Mouse (Mus musculus) kidney, embryonic 14.5 days (tissue): ENCODE measurements around the gene Scrn1. TPM values are rescaled to one million over a fixed set of nuclear protein-coding genes. Genes with fewer than 3 reads are reported as not detected.
A peak's percentile ranks its signal among the peaks of the same experiment; 100 is the strongest.

ENCODE experiments used
- ATAC-seq: fragments of 200-750 bp; cut with Nextera tagmentation; 2 replicates; pipeline ENCODE4 v1.8.0; 2017; ENCODE audit warnings: moderate number of reproducible peaks, mild to moderate bottlenecking, moderate TSS enrichment, moderate library complexity; ENCODE audit not compliant: low FRiP score, low TSS enrichment
- H3K27ac ChIP-seq: fragments of 300-500 bp; sonication (generic); 2 replicates; pipeline ENCODE4 v1.5.1; 2014; ENCODE audit warnings: low read depth, mild to moderate bottlenecking, low read length, moderate library complexity, mixed read lengths
- H3K27me3 ChIP-seq: fragments of 300-500 bp; sonication (generic); 2 replicates; pipeline ENCODE4 v1.6.1; 2014; ENCODE audit warnings: mild to moderate bottlenecking, low read length; ENCODE audit not compliant: control insufficient read depth, insufficient read depth
- H3K36me3 ChIP-seq: fragments of 300-500 bp; sonication (generic); 2 replicates; pipeline ENCODE4 v1.6.1; 2014; ENCODE audit warnings: low read length, mixed read lengths; ENCODE audit not compliant: control insufficient read depth, insufficient read depth
- H3K4me1 ChIP-seq: fragments of 300-500 bp; sonication (generic); 2 replicates; pipeline ENCODE4 v1.6.1; 2014; ENCODE audit warnings: low read length, mixed read lengths; ENCODE audit not compliant: control insufficient read depth, insufficient read depth
- H3K4me2 ChIP-seq: fragments of 300-500 bp; sonication (generic); replicated peaks from 2 replicates; pipeline ENCODE4 v1.6.1; 2014; ENCODE audit warnings: low read depth, mild to moderate bottlenecking, low read length
- H3K4me3 ChIP-seq: fragments of 300-500 bp; sonication (generic); 2 replicates; pipeline ENCODE4 v1.5.1; 2014; ENCODE audit warnings: mild to moderate bottlenecking, low read length
- H3K9ac ChIP-seq: fragments of 300-500 bp; sonication (generic); 2 replicates; pipeline ENCODE4 v1.6.1; 2014; ENCODE audit warnings: low read depth, mild to moderate bottlenecking, low read length, moderate library complexity
- H3K9me3 ChIP-seq: fragments of 300-500 bp; sonication (generic); 2 replicates; pipeline ENCODE4 v1.6.1; 2016; ENCODE audit warnings: low read length; ENCODE audit not compliant: control insufficient read depth
- WGBS: fragments of 180-500 bp; shearing (Covaris S2); extraction: QIAGEN DNeasy Blood & Tissue Kit; methylation state at CpG from one replicate; pipeline ENCODE4 v1.1.7; 2014; 5-methylcytosine and 5-hydroxymethylcytosine counted together
- polyA plus RNA-seq: library from polyadenylated mRNA; unstranded; fragments of >200 nt; fragmentation: Nextera tagmentation; extraction: Ambion mirVana; gene quantifications from 2 replicates; pipeline ENCODE4 v1.2.1, GENCODE M21; 2014

Scrn1 gene
- polyA plus RNA-seq, 1 experiment from 2014 or later: 6.3 TPM

- Histone ChIP-seq H3K27ac (peak within 1 kb of the TSS; percentile 42; the same call in 1 of the 2 replicates), H3K9me3 (no peaks in the 10 kb centered on the region), H3K4me3 (peak within 1 kb of the TSS; percentile 77), H3K36me3 (no peaks in the 10 kb centered on the region), H3K4me1 (peaks cover 15% of the 10 kb centered on the region; the same call in 1 of the 2 replicates), H3K27me3 (no peaks in the 10 kb centered on the region), H3K9ac (peak within 1 kb of the TSS; percentile 84), H3K4me2 (peak within 1 kb of the TSS; percentile 62)
- under 1% methylated on average over 45 of the region's 49 CpGs for WGBS
- ATAC-seq: peak; percentile 95
Observed at GRCm38 (mm10) chr6:54594469-54595329, 28.4 kb upstream of the Scrn1 start, which contains the start of gene Plekha8. TSS of gene Plekha8 (plus strand) at chr6:54595111.

GRCm38 (mm10) chr6:54593766-54594468, 27.6 kb upstream of the Scrn1 start:
- no peaks in the 10 kb centered on the region for H3K27me3 ChIP-seq
- no peak for ATAC-seq
- peak overlapping the region; percentile 62 for H3K4me2 ChIP-seq
- H3K4me3 ChIP-seq: peak overlapping the region; percentile 57; the same call in 1 of the 2 replicates
- WGBS: 53% methylated on average over 8 of the region's 8 CpGs
- peaks cover 15% of the 10 kb centered on the region; the same call in 1 of the 2 replicates for H3K4me1 ChIP-seq
- no peaks in the 10 kb centered on the region for H3K9me3 ChIP-seq
- H3K36me3 ChIP-seq: no peaks in the 10 kb centered on the region
- no peak overlapping the region for H3K27ac ChIP-seq
- no peak overlapping the region for H3K9ac ChIP-seq

- peak overlapping the region; percentile 57 for H3K4me3 ChIP-seq
Observed at GRCm38 (mm10) chr6:54592938-54593535, 26.7 kb upstream of the Scrn1 start.

GRCm38 (mm10) chr6:54591778-54592177, 25.5 kb upstream of the Scrn1 start:
- H3K27ac ChIP-seq: no peak overlapping the region
- no peaks in the 10 kb centered on the region for H3K36me3 ChIP-seq
- H3K9ac ChIP-seq: no peak overlapping the region
- 44% methylated on average over 6 of the region's 6 CpGs for WGBS
- peak overlapping the region; percentile 11; the same call in 1 of the 2 replicates for H3K4me3 ChIP-seq
- no peak for ATAC-seq
- H3K27me3 ChIP-seq: no peaks in the 10 kb centered on the region
- H3K4me2 ChIP-seq: peak overlapping the region; percentile 27
- peaks cover 12% of the 10 kb centered on the region; the same call in 1 of the 2 replicates for H3K4me1 ChIP-seq
- no peaks in the 10 kb centered on the region for H3K9me3 ChIP-seq

More at GRCm38 (mm10) chr6:54592938-54593535, 26.7 kb upstream of the Scrn1 start:
- under 1% methylated on average over 20 of the region's 20 CpGs for WGBS
- Histone ChIP-seq H3K4me1 (peaks cover 15% of the 10 kb centered on the region; the same call in 1 of the 2 replicates), H3K27me3 (no peaks in the 10 kb centered on the region), H3K36me3 (no peaks in the 10 kb centered on the region), H3K9me3 (no peaks in the 10 kb centered on the region), H3K9ac (peak overlapping the region; percentile 59), H3K27ac (peak overlapping the region; percentile 20; the same call in 1 of the 2 replicates), H3K4me2 (peak overlapping the region; percentile 42)
- ATAC-seq: peak; percentile 85

GRCm38 (mm10) chr6:54590691-54591090, 24.4 kb upstream of the Scrn1 start:
- H3K4me3 ChIP-seq: no peak overlapping the region
- no peaks in the 10 kb centered on the region; the same call in 1 of the 2 replicates for H3K36me3 ChIP-seq
- H3K27me3 ChIP-seq: no peaks in the 10 kb centered on the region
- no peak overlapping the region for H3K9ac ChIP-seq
- H3K4me1 ChIP-seq: peaks cover 4% of the 10 kb centered on the region; the same call in 1 of the 2 replicates
- H3K9me3 ChIP-seq: no peaks in the 10 kb centered on the region
- ATAC-seq: no peak
- H3K4me2 ChIP-seq: no peak overlapping the region
- H3K27ac ChIP-seq: no peak overlapping the region
- WGBS: 93% methylated on average over 2 of the region's 2 CpGs

GRCm38 (mm10) chr6:54588212-54588611, 21.9 kb upstream of the Scrn1 start:
- WGBS: 62% methylated on average over 1 of the region's 1 CpGs
- H3K4me1 ChIP-seq: no peaks in the 10 kb centered on the region
- no peak overlapping the region for H3K9ac ChIP-seq
- no peak overlapping the region for H3K27ac ChIP-seq
- no peak overlapping the region for H3K4me2 ChIP-seq
- ATAC-seq: no peak
- no peak overlapping the region for H3K4me3 ChIP-seq
- H3K27me3 ChIP-seq: no peaks in the 10 kb centered on the region
- peaks cover 3% of the 10 kb centered on the region; the same call in 1 of the 2 replicates for H3K36me3 ChIP-seq
- no peaks in the 10 kb centered on the region for H3K9me3 ChIP-seq

- Histone ChIP-seq H3K9me3 (no peaks in the 10 kb centered on the region), H3K4me3 (no peak overlapping the region), H3K4me2 (no peak overlapping the region), H3K27me3 (no peaks in the 10 kb centered on the region), H3K4me1 (no peaks in the 10 kb centered on the region), H3K27ac (no peak overlapping the region), H3K9ac (no peak overlapping the region), H3K36me3 (peaks cover 3% of the 10 kb centered on the region; the same call in 1 of the 2 replicates)
- ATAC-seq: no peak
- 44% methylated on average over 4 of the region's 4 CpGs for WGBS
Observed at GRCm38 (mm10) chr6:54587683-54588082, 21.4 kb upstream of the Scrn1 start.

GRCm38 (mm10) chr6:54586911-54587310, 20.6 kb upstream of the Scrn1 start:
- Histone ChIP-seq H3K9me3 (no peaks in the 10 kb centered on the region), H3K4me2 (no peak overlapping the region), H3K9ac (no peak overlapping the region), H3K27ac (no peak overlapping the region), H3K4me1 (no peaks in the 10 kb centered on the region), H3K27me3 (no peaks in the 10 kb centered on the region), H3K36me3 (peaks cover 7% of the 10 kb centered on the region; the same call in 1 of the 2 replicates), H3K4me3 (no peak overlapping the region)
- ATAC-seq: no peak
- WGBS: 80% methylated on average over 8 of the region's 8 CpGs
